Mouse (Mus musculus) embryonic fibroblast, embryonic 13.5 days (primary cell): Measurements from ENCODE around the gene Col4a1.

ENCODE experiments used
- CTCF ChIP-seq: IDR thresholded peaks from 2 replicates; pipeline ENCODE4 v1.5.1; 2011; ENCODE audit warnings: mild to moderate bottlenecking, control low read depth, low read length, moderate library complexity, borderline replicate concordance; ENCODE audit not compliant: insufficient read depth
- POLR2A ChIP-seq: IDR thresholded peaks from 2 replicates; pipeline ENCODE4 v1.6.1; 2011; ENCODE audit warnings: low read depth, mild to moderate bottlenecking, control low read depth, low read length, moderate library complexity

DNA sequence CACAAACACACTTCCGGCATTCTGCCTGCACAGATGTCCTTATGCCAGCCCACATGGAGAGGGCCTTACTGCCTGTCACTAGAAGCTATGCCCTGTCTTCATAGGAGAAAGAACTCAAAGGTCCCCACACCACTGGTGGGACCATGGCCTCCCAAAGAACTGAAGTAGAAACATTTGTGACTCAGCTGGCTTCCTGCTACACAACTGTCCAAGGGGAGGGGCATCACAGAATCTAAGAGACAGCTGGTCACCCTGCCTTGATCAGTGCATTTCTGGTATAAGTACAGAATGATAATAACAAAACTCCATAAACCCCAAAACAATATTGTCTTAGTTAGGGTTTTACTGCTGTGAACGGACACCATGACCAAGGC, 156.3 kb downstream of the Col4a1 start:
- TF ChIP-seq CTCF, result no peak
- no peak for TF ChIP-seq POLR2A
